Mouse (Mus musculus) induced T-regulatory cell, adult 2 months (primary cell): ENCODE data around the gene Hist1h2ad.
"Not testable (repeated sequence)": the region's sequence is repeated elsewhere in the genome, so short reads cannot be mapped to it uniquely, and the experiment has no call there.

Experiments
- DNase-seq: peaks from one replicate; pipeline ENCODE4 v3.0.0-alpha.2; 2012; ENCODE audit warnings: low read depth

Gene Hist1h2ad

GRCm38 (mm10) chr13:23585029-23585441 is 10.9 kb downstream of the Hist1h2ad start:
- peak; percentile 91 for DNase-seq

- peak; percentile 94 for DNase-seq
Observed at GRCm38 (mm10) chr13:23585442-23586098, 11.4 kb downstream of the Hist1h2ad start.

GRCm38 (mm10) chr13:23586099-23586939 is 12.1 kb downstream of the Hist1h2ad start:
- no peak for DNase-seq

GRCm38 (mm10) chr13:23586940-23587225 is 12.7 kb downstream of the Hist1h2ad start:
- peak; percentile 58 for DNase-seq

GRCm38 (mm10) chr13:23591206-23591605 is 17.0 kb downstream of the Hist1h2ad start:
- no peak for DNase-seq

GRCm38 (mm10) chr13:23591886-23592285 is 17.7 kb downstream of the Hist1h2ad start:
- not testable (repeated sequence) for DNase-seq

- DNase-seq: no peak
Observed at GRCm38 (mm10) chr13:23592614-23593013, 18.4 kb downstream of the Hist1h2ad start.

- DNase-seq: peak; percentile 48
Observed at GRCm38 (mm10) chr13:23593051-23593770, 19.0 kb downstream of the Hist1h2ad start.

DNA sequence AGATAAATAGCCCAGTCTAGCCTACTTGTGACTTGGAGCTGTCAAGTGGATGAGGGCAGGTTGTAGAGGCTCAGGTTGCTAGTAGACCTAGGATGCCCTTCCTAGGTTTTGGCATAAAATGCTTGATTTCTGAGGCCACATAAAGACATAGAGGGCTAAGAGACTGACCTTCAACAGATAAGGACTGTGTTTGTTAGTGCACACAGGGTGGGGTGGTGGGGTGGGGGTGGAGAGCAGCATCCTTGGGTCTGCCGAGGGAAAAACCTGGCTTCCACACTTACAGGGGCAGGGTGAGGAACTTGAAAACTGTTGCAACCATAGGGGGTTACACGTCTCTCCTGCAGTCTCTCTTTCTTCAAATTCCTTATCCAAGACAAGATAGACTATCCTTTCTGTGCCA is 21.0 kb downstream of the Hist1h2ad start:
- no peak for DNase-seq

GRCm38 (mm10) chr13:23595622-23596372 is 21.6 kb downstream of the Hist1h2ad start:
- no peak for DNase-seq

DNA sequence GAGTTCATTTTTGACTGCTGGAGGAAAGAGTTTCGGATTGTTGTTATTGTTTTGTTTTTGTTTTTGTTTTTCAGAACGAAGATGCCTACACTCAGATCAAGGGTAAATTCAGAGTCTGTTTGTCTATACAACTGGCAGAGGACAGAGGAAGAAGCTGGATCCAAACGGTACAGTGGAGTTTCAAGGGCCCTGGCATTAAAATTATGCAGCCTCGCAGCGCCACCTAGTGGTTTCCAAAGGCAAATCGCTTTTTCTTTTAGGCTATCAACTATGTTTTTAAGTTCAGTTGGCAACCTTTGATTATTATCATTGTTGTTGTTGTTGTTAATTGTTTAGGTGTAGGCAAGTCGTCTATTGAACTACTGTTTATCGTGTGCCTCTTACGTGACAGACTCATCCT is 23.8 kb downstream of the Hist1h2ad start:
- DNase-seq: peak; percentile 93

DNA sequence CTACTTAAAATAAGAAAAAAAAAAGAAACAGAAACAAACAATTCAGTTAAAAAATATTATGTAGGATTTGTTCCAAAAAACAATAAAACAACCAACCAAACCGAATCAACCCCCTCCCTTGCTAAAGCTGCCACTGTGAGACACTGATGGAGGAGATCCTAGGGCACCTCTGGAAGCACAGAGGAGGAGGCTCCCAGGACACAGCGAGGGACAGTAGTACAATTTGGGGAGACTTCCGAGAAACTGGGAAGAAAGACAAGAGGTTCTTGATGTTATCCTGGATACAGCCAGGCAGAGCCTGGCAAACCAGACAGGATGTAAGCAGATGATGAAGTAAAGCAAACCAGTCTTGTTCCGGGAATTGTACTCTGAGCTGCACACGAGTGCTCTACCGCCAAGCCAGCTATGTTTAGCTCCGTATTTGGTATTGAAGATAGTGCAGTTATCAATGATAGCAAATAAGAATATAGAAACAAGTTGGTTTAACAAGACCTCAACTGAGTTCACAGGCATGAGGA is 29.1 kb downstream of the Hist1h2ad start:
- no peak for DNase-seq

GRCm38 (mm10) chr13:23604452-23604851 is 30.3 kb downstream of the Hist1h2ad start:
- DNase-seq: no peak

DNA sequence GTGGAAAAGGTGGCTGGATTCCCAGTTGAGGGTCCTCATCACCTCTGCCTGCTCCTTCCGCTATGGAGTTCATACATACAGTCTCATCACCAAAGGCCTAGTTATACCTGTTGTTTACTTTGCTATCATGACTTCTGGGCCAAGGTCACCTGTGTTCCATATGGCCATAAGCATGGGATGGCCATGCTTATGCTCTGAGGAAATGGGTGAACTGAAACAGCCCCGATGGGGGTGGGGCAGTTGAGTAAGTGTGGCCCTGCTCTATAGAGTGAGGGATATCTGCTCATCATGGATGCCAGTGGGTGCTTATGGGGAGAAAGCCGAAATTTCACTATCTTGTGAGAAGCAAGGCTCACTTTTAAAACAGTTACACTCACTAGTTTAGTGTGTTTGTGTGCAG is 30.9 kb downstream of the Hist1h2ad start:
- DNase-seq: no peak

- no peak for DNase-seq
Observed at GRCm38 (mm10) chr13:23609209-23609608, 35.0 kb downstream of the Hist1h2ad start.

GRCm38 (mm10) chr13:23609844-23610243 is 35.7 kb downstream of the Hist1h2ad start:
- DNase-seq: no peak

- no peak for DNase-seq
Observed at GRCm38 (mm10) chr13:23610393-23610792, 36.2 kb downstream of the Hist1h2ad start.

- DNase-seq: no peak
Observed at GRCm38 (mm10) chr13:23611638-23612037, 37.5 kb downstream of the Hist1h2ad start.

- DNase-seq: peak; percentile 46
Observed at GRCm38 (mm10) chr13:23620056-23620732, 46.0 kb downstream of the Hist1h2ad start.

- peak; percentile 95 for DNase-seq
Observed at GRCm38 (mm10) chr13:23620733-23621531, 46.8 kb downstream of the Hist1h2ad start, which contains the start of gene Hist1h2be. TSS of gene Hist1h2be (minus strand) at chr13:23621124.
